Mouse (Mus musculus) urinary bladder, postnatal 10 days (tissue): ENCODE measurements around the gene Rhoa.
"Not testable (repeated sequence)": the region's sequence is repeated elsewhere in the genome, so short reads cannot be mapped to it uniquely, and the experiment has no call there.

Source experiments
- DNase-seq: peaks from one replicate; pipeline ENCODE4 v3.0.0; 2022; ENCODE audit warnings: low spot score

Gene Rhoa

GRCm38 (mm10) chr9:108305629-108306520, at the start of gene Rhoa, which contains the start of gene Tcta:
Rhoa (plus strand) TSS chr9:108306129.
Tcta (minus strand) TSS chr9:108306160.
- peak; percentile 87 for DNase-seq

- no peak for DNase-seq
These were observed 45.4 kb upstream of the Rhoa start for GRCm38 (mm10) chr9:108260526-108260925.

GRCm38 (mm10) chr9:108261865-108262264, 44.1 kb upstream of the Rhoa start:
- no peak for DNase-seq

GRCm38 (mm10) chr9:108262494-108263049, 43.4 kb upstream of the Rhoa start:
- no peak for DNase-seq

- DNase-seq, result no peak
These were observed 42.7 kb upstream of the Rhoa start for GRCm38 (mm10) chr9:108263131-108263681.

GRCm38 (mm10) chr9:108263690-108264190, 42.2 kb upstream of the Rhoa start, which contains the start of gene Dag1:
Dag1 (minus strand) TSS chr9:108263958.
- DNase-seq, result peak; percentile 98

GRCm38 (mm10) chr9:108264191-108264921, 41.6 kb upstream of the Rhoa start:
- no peak for DNase-seq

GRCm38 (mm10) chr9:108266261-108266935, 39.5 kb upstream of the Rhoa start:
- no peak for DNase-seq

- DNase-seq, result no peak
These were observed 38.2 kb upstream of the Rhoa start for GRCm38 (mm10) chr9:108267691-108268090.

GRCm38 (mm10) chr9:108268701-108269100, 37.2 kb upstream of the Rhoa start:
- not testable (repeated sequence) for DNase-seq

- no peak for DNase-seq
These were observed 34.0 kb upstream of the Rhoa start for GRCm38 (mm10) chr9:108271941-108272340.

- no peak for DNase-seq
These were observed 33.2 kb upstream of the Rhoa start for GRCm38 (mm10) chr9:108272691-108273090.

GRCm38 (mm10) chr9:108273485-108273884, 32.4 kb upstream of the Rhoa start:
- DNase-seq, result no peak

GRCm38 (mm10) chr9:108274476-108275330, 31.2 kb upstream of the Rhoa start:
- no peak for DNase-seq

GRCm38 (mm10) chr9:108275331-108275659, 30.6 kb upstream of the Rhoa start:
- no peak for DNase-seq

GRCm38 (mm10) chr9:108278697-108279450, 27.1 kb upstream of the Rhoa start:
- no peak for DNase-seq

GRCm38 (mm10) chr9:108280071-108280828, 25.7 kb upstream of the Rhoa start:
- no peak for DNase-seq

GRCm38 (mm10) chr9:108284410-108284809, 21.5 kb upstream of the Rhoa start:
- no peak for DNase-seq
